Mouse (Mus musculus): Measurements from ENCODE around the gene Gna15. TPM values are rescaled to one million over a fixed set of nuclear protein-coding genes. Genes with fewer than 3 reads are reported as not detected.

Gna15 gene
- polyA plus RNA-seq, 1 experiment: 9.4 TPM

DNA sequence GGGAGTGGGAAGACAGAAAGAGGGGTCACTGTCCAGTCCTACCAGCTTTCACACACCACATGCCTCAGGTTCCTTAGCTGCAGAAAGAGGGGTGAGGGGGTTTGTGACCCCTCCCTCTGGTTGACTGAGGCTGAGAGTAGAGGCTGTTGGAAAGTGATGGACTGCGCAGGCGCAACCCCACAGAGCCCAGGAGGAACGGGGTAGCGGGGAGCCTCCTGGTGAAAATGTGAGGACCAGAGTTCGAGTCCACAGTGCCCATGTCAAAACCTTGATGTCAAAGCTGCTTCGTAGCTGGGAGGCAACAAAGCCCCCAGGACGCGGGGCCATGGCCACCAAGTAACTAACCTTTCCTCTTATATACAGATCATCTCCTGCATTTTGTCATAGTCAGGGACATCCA, 66.4 kb downstream of the Gna15 start:
- TF ChIP-seq POLR2A (IDR thresholded peaks at IDR 0.05; ENCODE audit: borderline replicate concordance, control insufficient read depth, low read depth, low read length) (no peak), CTCF (IDR thresholded peaks at IDR 0.05; ENCODE audit: control insufficient read depth, insufficient read depth, low read length) (no peak)
- Histone ChIP-seq H3K4me3 (replicated peaks; ENCODE audit: control insufficient read depth, low read depth, low read length) (no peak overlapping the region), H3K27ac (ENCODE audit: control insufficient read depth, insufficient read depth, low read depth, low read length, poor library complexity) (no peak overlapping the region), H3K4me1 (ENCODE audit: control insufficient read depth, insufficient read depth, low read length) (no peaks in the 10 kb centered on the region; the same call in 1 of the 2 replicates)
- WGBS: 84% methylated on average over 8 of the region's 8 CpGs

DNA sequence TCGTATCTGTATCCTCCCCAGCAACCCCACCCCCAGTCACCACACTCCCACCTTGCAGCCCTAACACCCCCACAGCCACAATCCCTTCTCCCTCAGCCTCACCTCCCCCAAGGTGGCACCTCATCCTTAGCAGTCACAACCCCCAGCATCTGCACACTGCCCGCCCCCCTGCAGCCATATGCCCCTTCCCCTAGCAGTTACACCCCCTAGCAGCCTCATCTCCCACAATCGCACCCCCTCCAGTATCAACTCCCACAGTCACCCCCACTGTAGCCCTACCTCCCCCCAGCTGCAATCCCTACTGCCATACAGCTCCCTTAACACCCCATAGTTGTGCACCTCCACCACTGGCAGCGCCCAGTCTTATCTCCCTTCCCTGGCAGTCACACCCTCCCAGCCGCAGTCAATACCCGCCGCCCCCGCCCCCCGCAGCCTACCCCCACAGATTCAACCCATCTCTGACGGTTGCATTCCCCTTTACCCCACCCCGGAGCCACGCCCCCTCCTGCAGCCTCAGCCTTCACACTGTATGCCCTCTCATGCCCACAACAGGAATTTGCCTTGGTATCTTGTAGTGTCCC, 67.0 kb downstream of the Gna15 start:
- 18% methylated on average over 12 of the region's 12 CpGs for WGBS
- H3K27ac ChIP-seq (ENCODE audit: control insufficient read depth, insufficient read depth, low read depth, low read length, poor library complexity): no peak overlapping the region
- TF ChIP-seq CTCF (IDR thresholded peaks at IDR 0.05; ENCODE audit: control insufficient read depth, insufficient read depth, low read length) (no peak), POLR2A (IDR thresholded peaks at IDR 0.05; ENCODE audit: borderline replicate concordance, control insufficient read depth, low read depth, low read length) (no peak)
- H3K4me1 ChIP-seq (ENCODE audit: control insufficient read depth, insufficient read depth, low read length): no peaks in the 10 kb centered on the region
- H3K4me3 ChIP-seq (replicated peaks; ENCODE audit: control insufficient read depth, low read depth, low read length): no peak overlapping the region

DNA sequence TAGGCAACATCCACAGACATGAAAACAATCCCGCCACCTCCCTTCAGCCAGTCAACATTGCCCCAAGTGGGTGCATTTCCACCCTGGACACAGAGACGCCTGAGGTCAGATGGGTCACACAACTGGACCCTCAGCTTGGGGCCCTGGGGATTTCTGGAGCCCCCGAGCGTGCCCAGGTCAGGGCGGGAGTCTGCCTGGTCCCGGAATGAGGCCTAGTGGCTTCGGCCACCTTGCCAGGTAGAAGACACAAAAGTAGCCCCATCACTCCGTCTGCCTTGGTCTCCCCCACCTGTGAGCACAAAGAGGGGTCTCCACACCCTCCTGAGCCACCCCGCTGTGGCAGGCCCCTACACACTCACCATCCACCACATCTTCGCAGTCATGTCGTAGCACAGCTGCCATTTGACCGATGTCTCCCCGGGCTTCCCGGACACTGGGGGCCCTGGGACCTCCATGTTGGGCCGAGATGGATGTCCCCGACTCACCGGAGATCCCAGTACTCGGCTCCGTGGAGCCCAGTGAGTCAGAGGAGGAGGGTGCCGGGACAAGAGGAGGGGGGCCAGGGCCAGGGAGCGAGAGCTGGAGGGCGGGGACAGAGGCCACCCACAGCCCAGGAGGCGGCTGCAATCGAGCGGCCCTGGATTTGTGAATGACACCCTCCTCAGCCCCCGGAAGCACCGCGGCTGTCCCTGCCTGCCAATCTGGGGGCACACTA, 68.7 kb downstream of the Gna15 start, which contains the start of gene Nfic:
TSS of gene Nfic (minus strand) at position 455 of the 715 bp plus-strand sequence.
- H3K4me1 ChIP-seq (ENCODE audit: control insufficient read depth, insufficient read depth, low read length): no peaks in the 10 kb centered on the region
- 67% methylated on average over 28 of the region's 28 CpGs for WGBS
- TF ChIP-seq POLR2A (IDR thresholded peaks at IDR 0.05; ENCODE audit: borderline replicate concordance, control insufficient read depth, low read depth, low read length): no peak
- no peak for TF ChIP-seq CTCF (IDR thresholded peaks at IDR 0.05; ENCODE audit: control insufficient read depth, insufficient read depth, low read length)
- no peak within 1 kb of the TSS for H3K27ac ChIP-seq (ENCODE audit: control insufficient read depth, insufficient read depth, low read depth, low read length, poor library complexity)
- no peak within 1 kb of the TSS for H3K4me3 ChIP-seq (replicated peaks; ENCODE audit: control insufficient read depth, low read depth, low read length)

DNA sequence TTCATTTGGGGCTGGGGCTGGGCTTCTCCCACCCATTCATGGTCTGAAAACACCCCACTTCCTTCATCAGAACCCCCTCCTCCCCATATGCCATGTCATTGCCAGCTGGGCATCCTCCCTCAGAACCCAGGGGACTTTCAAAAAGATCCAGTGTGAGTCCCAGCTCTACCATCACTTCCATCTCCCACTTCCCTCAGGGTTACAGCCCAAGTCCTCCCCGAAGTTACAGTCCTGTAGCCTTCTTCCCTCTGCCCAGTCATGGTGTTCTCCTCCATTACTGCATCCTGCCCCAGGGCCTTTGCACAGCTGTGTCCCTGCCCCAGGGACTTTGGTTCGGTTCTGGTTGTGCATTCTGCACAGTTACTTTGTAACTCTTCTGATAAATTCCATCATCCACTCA, 69.9 kb downstream of the Gna15 start:
- TF ChIP-seq POLR2A (IDR thresholded peaks at IDR 0.05; ENCODE audit: borderline replicate concordance, control insufficient read depth, low read depth, low read length) (no peak), CTCF (IDR thresholded peaks at IDR 0.05; ENCODE audit: control insufficient read depth, insufficient read depth, low read length) (no peak)
- 55% methylated on average over 2 of the region's 2 CpGs for WGBS
- H3K27ac ChIP-seq (ENCODE audit: control insufficient read depth, insufficient read depth, low read depth, low read length, poor library complexity): no peak overlapping the region
- no peaks in the 10 kb centered on the region for H3K4me1 ChIP-seq (ENCODE audit: control insufficient read depth, insufficient read depth, low read length)
- no peak overlapping the region for H3K4me3 ChIP-seq (replicated peaks; ENCODE audit: control insufficient read depth, low read depth, low read length)

DNA sequence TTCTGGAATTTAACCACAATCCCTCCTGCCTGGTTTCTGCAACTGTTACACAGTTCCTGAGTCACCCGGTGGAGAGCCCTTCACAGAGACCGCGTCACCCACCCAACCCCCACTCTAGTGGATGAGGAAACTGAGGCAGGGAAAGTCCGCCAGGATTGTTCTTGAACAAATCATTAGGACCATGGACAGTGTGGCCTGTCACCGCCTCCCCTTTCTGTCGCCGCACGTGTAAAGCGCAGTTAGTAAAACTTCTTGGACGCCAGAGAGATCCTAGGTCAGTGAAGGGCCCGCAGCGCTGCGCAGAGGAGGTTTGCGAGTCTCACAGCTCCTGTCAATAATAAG, 71.1 kb downstream of the Gna15 start:
- H3K27ac ChIP-seq (ENCODE audit: control insufficient read depth, insufficient read depth, low read depth, low read length, poor library complexity): no peak overlapping the region
- H3K4me3 ChIP-seq (replicated peaks; ENCODE audit: control insufficient read depth, low read depth, low read length): no peak overlapping the region
- 4% methylated on average over 14 of the region's 14 CpGs for WGBS
- no peak for TF ChIP-seq CTCF (IDR thresholded peaks at IDR 0.05; ENCODE audit: control insufficient read depth, insufficient read depth, low read length)
- no peak for TF ChIP-seq POLR2A (IDR thresholded peaks at IDR 0.05; ENCODE audit: borderline replicate concordance, control insufficient read depth, low read depth, low read length)
- H3K4me1 ChIP-seq (ENCODE audit: control insufficient read depth, insufficient read depth, low read length): no peaks in the 10 kb centered on the region

Other genes starting within 250 kb of the Gna15 start
- 3.0 and 3.4 TPM in 2 replicates for gene Tjp3, start 232.6 kb downstream of the Gna15 start, polyA plus RNA-seq (2011; ENCODE audit: insufficient read depth, insufficient read length, low replicate concordance, missing spikeins)
- gene Pip5k1c, start 231.3 kb downstream of the Gna15 start, polyA plus RNA-seq (2011; ENCODE audit: insufficient read depth, insufficient read length, low replicate concordance, missing spikeins): 31.2 and 62.2 TPM in 2 replicates
- 24.0 and 36.6 TPM in 2 replicates for gene Cactin, start 203.1 kb downstream of the Gna15 start, polyA plus RNA-seq (2011; ENCODE audit: insufficient read depth, insufficient read length, low replicate concordance, missing spikeins)
- gene Tbxa2r, start 195.5 kb downstream of the Gna15 start, polyA plus RNA-seq (2011; ENCODE audit: insufficient read depth, insufficient read length, low replicate concordance, missing spikeins): 3.3 and 7.9 TPM in 2 replicates
- gene Gipc3, start 181.0 kb downstream of the Gna15 start, polyA plus RNA-seq (2011; ENCODE audit: insufficient read depth, insufficient read length, low replicate concordance, missing spikeins): not detected in 2 replicates
- 56.9 and 60.7 TPM in 2 replicates for gene Hmg20b, start 173.7 kb downstream of the Gna15 start, polyA plus RNA-seq (2011; ENCODE audit: insufficient read depth, insufficient read length, low replicate concordance, missing spikeins)
- gene Mfsd12, start 166.7 kb downstream of the Gna15 start, polyA plus RNA-seq (2011; ENCODE audit: insufficient read depth, insufficient read length, low replicate concordance, missing spikeins): 11.0 and 14.3 TPM in 2 replicates
- gene 4930404N11Rik, start 158.4 kb downstream of the Gna15 start, polyA plus RNA-seq (2011; ENCODE audit: insufficient read depth, insufficient read length, low replicate concordance, missing spikeins): 4.5 and 12.3 TPM in 2 replicates
- 126 and 131 TPM in 2 replicates for gene Fzr1, start 145.7 kb downstream of the Gna15 start, polyA plus RNA-seq (2011; ENCODE audit: insufficient read depth, insufficient read length, low replicate concordance, missing spikeins)
- 14.6 and 23.0 TPM in 2 replicates for gene Dohh, start 139.8 kb downstream of the Gna15 start, polyA plus RNA-seq (2011; ENCODE audit: insufficient read depth, insufficient read length, low replicate concordance, missing spikeins)
- gene Gm48551, start 139.8 kb downstream of the Gna15 start, polyA plus RNA-seq (2011; ENCODE audit: insufficient read depth, insufficient read length, low replicate concordance, missing spikeins): 3.4 and 4.3 TPM in 2 replicates
- gene Gm48552, start 135.2 kb downstream of the Gna15 start, polyA plus RNA-seq (2011; ENCODE audit: insufficient read depth, insufficient read length, low replicate concordance, missing spikeins): not detected in 2 replicates
- gene Smim24, start 131.2 kb downstream of the Gna15 start, polyA plus RNA-seq (2011; ENCODE audit: insufficient read depth, insufficient read length, low replicate concordance, missing spikeins): 7.9 and 18.0 TPM in 2 replicates
- gene Nfic, start 68.6 kb downstream of the Gna15 start, polyA plus RNA-seq (2011; ENCODE audit: insufficient read depth, insufficient read length, low replicate concordance, missing spikeins): 5.1 and 14.5 TPM in 2 replicates
- gene Celf5, start 41.5 kb downstream of the Gna15 start, polyA plus RNA-seq (2011; ENCODE audit: insufficient read depth, insufficient read length, low replicate concordance, missing spikeins): 0.72 TPM in 1 of 2 replicates, not detected in the other
- 30.2 and 61.0 TPM in 2 replicates for gene Ncln, start 27.8 kb downstream of the Gna15 start, polyA plus RNA-seq (2011; ENCODE audit: insufficient read depth, insufficient read length, low replicate concordance, missing spikeins)
- 7.6 and 15.8 TPM in 2 replicates for gene S1pr4, start 24.1 kb downstream of the Gna15 start, polyA plus RNA-seq (2011; ENCODE audit: insufficient read depth, insufficient read length, low replicate concordance, missing spikeins)
- gene Gna11, start 21.0 kb upstream of the Gna15 start, polyA plus RNA-seq (2011; ENCODE audit: insufficient read depth, insufficient read length, low replicate concordance, missing spikeins): 12.3 and 23.8 TPM in 2 replicates
- gene Aes, start 35.3 kb upstream of the Gna15 start, polyA plus RNA-seq (2011; ENCODE audit: insufficient read depth, insufficient read length, low replicate concordance, missing spikeins): 183 and 306 TPM in 2 replicates
- gene Tle2, start 50.3 kb upstream of the Gna15 start, polyA plus RNA-seq (2011; ENCODE audit: insufficient read depth, insufficient read length, low replicate concordance, missing spikeins): 18.5 and 41.7 TPM in 2 replicates
- gene Tle6, start 76.8 kb upstream of the Gna15 start, polyA plus RNA-seq (2011; ENCODE audit: insufficient read depth, insufficient read length, low replicate concordance, missing spikeins): 23.2 and 27.8 TPM in 2 replicates
- gene BC025920, start 82.0 kb upstream of the Gna15 start, polyA plus RNA-seq (2011; ENCODE audit: insufficient read depth, insufficient read length, low replicate concordance, missing spikeins): 3.9 and 6.6 TPM in 2 replicates
- gene Sirt6, start 103.6 kb upstream of the Gna15 start, polyA plus RNA-seq (2011; ENCODE audit: insufficient read depth, insufficient read length, low replicate concordance, missing spikeins): 7.7 and 16.8 TPM in 2 replicates
- 5.3 and 11.1 TPM in 2 replicates for gene Ankrd24, start 104.3 kb upstream of the Gna15 start, polyA plus RNA-seq (2011; ENCODE audit: insufficient read depth, insufficient read length, low replicate concordance, missing spikeins)
- not detected in 2 replicates for gene Gm10778, start 124.8 kb upstream of the Gna15 start, polyA plus RNA-seq (2011; ENCODE audit: insufficient read depth, insufficient read length, low replicate concordance, missing spikeins)
- gene Zfp433, start 180.6 kb upstream of the Gna15 start, polyA plus RNA-seq (2011; ENCODE audit: insufficient read depth, insufficient read length, low replicate concordance, missing spikeins): not detected in 2 replicates
- 2.0 TPM in 1 of 2 replicates, not detected in the other for gene Gm3055, start 246.9 kb upstream of the Gna15 start, polyA plus RNA-seq (2011; ENCODE audit: insufficient read depth, insufficient read length, low replicate concordance, missing spikeins)

Measured in bone marrow, adult 2 months (tissue).